Mouse (Mus musculus): Measurements from ENCODE around the gene Oas3.
A peak's percentile ranks its signal among the peaks of the same experiment; 100 is the strongest.

Oas3 gene

DNA sequence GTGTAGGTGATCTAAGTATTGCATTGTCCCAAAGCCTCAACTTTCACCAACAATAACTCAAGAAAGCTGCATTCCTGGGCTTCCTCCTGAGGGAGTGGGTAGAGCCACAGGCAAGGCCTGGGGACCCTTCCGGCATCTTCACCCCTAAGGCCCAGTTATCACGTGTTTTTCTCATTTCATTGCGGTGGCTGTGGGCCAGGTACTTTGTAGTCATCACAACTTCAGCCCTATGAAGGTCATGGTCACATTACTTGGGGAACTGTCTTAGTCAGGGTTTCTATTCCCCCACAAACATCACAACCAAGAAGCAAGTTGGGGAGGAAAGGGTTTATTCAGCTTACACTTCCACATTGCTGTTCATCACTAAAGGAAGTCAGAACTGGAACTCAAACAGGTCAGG is 24.7 kb downstream of the Oas3 start:
- DNase-seq (ENCODE audit: low read depth) = no peak

DNA sequence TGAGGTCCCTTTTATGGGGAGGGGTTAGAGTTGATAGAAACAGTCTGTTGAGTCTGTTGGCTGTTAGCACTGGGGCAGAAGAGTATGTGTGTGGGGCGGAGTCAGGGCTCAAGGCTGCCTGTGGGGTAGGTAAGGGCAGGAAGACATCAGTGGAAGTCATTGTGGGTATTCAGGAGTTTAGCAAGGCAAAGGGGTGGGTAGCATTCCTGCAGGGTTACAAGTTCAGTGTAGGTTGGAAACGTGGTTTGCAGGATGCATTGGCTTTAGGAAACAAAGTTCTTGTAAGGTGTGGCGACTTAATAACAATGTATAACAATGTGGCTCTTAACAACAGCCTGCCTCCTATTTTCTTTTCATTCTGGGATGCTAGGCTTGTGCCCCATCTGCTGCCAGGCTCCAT is 26.3 kb downstream of the Oas3 start:
- DNase-seq (ENCODE audit: low read depth) = no peak

DNA sequence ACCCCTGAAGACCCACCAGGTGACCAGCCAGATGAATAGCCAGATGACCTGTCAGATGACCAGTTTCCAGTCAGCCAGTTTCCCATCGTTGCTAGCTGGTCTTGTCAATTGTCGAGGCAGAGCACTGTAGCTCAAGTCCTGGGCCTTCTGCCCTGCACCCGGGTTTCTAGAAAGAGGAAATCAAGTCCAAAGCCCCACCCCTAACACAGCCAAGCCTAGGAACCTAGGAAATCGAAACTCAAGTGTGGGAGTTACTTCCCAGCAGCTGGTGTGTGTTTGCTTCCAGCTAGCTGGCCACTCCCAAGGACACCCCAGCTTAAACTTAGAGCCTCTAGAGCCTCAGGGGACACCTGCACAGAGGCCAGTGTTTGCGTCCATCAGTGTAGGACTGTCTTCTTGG is 27.8 kb downstream of the Oas3 start, which contains the start of gene Oas2:
Gene Oas2, minus strand, starts transcription at position 166 of the 400 bp plus-strand sequence.
- DNase-seq (ENCODE audit: low read depth) = no peak

DNA sequence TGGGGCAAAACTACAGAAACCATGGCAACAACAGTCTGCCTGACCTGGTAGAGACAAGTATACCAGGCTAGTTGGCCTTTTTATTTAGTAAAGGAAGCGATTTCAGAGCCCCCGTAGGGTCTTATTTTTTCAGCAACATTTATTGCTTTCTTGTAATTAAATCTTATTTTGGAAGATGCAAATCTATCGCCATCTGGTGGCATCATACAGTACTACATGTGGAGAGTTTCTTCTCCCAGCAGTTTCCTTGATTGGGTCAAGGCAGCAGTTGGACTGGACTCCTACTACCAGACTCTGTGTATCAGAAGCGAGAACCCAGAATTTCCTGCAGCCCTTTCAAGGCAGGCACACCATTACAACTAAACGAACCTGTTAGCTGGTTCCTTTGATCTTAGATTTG is 31.0 kb downstream of the Oas3 start:
- DNase-seq (ENCODE audit: low read depth) = peak; percentile 78

DNA sequence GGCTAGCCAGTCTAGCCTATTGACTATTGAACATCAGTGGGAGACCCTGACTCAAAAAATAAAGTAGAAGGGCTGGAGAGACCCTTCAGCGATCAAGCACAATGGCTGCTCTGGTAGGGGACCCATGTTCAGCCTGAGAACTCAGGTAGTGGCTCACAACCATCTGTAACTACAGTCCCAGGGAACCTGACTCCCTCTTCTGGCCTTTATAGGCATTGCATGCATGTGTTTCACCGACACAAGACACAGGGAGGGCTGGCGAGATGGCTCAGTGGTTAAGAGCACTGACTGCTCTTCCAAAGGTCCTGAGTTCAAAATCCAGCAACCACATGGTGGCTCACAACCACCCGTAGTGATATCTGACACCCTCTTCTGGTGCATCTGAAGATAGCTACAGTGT is 35.3 kb downstream of the Oas3 start:
- peak; percentile 51 for DNase-seq (ENCODE audit: low read depth)

DNA sequence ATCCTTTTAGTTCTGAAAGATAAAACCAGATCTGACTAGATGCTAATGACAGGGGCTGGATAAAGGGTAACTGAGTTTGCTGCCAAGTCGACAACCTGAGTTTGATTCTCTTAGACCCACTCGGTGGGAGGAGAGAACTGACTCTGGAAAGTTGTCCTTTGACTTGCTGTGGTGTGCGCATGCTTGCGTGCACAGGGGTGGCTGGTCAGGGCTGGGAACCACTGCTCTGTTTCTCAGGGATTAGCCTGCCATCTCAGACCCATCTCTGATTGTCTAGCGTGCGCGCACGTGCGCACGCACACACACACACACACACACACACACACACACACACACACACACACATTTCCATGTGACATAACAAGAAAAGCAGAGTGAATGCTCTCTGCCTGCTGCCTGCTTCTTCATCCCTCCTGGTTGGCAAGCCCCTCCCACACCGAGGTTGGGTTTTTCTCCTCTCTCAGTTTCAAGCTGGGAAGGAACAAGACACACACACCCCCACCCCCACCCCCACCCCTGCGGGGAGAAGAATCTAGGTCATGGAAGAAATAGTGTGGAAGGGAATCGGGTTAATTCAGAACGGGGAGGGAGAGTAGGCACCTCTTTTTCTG is 43.0 kb downstream of the Oas3 start:
- DNase-seq (ENCODE audit: low read depth) = no peak

DNA sequence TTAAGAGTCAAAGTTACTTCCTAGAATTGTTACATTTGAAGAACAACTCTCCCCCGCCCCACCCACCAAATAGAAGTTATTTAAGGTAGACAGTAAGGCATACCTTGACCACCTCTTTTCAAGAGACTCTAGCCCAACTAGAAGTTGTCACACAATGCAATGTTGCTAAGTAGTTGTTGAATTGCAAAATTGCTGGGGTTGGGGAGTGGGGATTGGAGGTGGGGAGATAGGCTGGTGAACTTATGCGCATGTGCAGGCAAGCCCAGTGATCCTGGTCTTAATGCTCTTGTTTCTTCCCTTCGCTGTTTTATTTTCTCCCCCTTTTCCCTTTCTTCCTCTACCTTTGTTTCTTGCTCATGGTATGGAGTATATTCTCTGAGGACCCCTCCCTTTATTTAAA is 43.8 kb downstream of the Oas3 start:
- no peak for DNase-seq (ENCODE audit: low read depth)

DNA sequence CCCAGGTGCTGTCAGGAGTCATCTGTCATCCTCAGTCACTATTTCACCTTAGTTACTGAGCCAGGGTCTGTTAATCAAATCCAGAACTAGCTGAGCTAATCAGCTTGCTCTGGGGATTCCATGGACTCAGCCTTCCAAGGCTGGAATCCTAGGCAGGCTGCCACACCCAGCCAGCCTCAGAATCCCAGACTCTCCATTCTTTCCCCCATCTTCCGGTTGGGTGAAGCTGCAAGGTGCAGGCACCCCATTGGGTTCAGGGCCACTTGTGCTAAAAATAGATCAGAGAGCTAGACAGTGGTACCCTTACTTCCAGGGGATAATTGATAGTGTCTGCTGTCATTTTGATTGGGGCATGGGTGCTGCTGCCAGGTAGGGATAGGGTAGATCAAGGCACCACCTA is 44.7 kb downstream of the Oas3 start:
- DNase-seq (ENCODE audit: low read depth) = no peak

DNA sequence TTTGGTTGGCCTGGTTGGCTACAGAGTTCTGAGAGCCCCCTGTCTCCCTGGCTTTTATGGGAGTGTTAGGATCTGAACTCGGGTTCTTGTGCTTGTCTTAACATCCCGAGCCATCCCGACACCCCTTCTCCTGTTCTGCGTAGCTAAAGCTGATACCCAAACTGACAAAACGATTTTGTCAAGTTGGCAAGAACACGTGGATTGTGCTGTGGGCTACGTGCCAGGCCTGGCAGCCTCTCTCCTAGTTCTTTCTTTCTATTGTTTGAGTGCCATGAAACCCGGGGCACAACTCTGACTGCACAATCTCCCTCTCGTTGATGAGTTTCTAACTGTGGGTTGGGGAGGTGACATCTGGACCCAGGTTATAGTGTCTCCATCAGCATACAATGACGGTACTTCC is 48.1 kb downstream of the Oas3 start:
- DNase-seq (ENCODE audit: low read depth) = no peak

DNA sequence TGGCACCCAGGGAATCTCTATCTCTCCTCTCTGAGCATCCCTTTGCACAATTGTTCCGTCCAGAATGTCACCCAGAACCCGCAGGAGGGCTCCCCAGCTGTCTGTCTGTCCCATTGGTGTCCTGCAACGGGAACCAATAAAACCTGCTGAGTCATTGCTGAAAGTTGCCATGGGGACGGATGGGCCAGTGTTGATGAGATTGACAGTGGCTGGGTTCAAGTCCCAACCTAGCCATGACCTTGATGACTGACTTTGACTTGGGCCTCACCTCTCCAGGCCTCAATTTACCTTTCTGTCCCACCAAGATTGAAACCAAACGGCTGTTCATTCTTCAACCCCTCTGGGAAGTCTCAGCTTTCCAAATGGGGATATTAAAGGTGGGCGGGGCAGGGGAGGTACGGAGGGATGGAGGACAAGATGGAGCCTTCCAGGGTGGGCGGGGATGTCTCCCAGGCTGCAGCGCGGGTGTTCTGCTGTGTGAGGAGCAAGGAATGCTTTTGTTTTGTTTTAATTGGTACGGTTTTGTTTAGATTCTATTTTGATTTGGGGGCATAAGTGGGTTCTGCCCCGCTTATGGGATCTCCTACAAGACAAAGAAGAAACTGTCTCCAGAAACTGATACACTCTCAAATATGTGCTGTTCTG is 51.5 kb downstream of the Oas3 start:
- no peak for DNase-seq (ENCODE audit: low read depth)

DNA sequence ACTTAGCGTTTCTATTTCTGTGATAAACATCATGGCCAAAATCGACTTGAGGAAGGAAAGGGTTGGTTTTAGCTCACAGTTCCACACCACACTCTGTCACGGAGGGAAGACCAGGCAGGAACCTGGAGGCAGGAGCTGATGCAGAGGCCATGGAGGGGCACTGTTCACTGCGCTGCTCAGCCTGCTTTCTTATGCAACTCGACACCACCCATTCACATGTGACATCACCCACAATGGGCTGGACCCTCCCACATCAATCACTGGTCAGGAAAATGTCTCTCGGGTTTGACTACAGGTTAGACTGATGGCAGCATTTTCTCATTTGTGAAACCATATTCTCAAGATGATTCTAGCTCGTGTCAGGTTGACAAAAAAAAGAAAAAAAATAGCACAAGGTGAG is 56.5 kb downstream of the Oas3 start:
- no peak for DNase-seq (ENCODE audit: low read depth)

DNA sequence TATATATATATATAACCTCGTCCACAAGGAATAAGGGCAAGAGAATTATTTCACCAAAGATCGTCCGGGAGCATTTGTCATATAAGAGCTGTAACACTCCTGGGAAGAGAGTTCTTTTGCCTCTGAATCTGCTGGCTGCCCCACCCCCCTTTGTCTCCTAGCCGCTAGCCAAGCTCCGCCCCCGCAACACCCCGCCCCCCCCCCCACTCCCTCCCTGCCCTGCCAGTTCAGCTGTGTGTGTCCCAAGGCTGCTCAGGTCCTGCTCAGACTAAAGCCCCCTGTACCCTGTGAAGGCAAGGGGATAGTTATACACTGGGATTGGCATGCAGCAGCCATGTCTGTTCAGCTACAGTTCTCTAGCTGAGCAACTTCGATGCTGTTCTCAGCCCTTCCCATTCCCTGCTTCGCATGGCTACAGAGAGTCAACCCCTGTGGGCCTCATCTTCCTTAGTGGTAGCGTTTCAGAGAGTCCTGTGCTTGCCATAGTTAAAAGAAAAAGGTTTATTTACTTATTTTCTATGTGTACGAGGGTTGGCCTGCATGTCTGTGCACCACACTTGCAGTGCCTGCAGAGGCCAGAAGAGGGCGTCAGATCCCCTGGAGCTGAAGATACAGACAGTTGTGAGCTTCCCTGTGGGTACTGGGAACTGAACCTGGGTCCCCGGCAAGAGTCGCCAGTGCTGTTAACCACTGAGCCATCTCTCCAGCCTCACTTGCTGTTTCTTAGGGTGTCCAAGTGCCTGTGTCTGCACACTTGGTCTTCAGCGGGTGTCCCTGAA is 58.7 kb downstream of the Oas3 start:
- no peak for DNase-seq (ENCODE audit: low read depth)

DNA sequence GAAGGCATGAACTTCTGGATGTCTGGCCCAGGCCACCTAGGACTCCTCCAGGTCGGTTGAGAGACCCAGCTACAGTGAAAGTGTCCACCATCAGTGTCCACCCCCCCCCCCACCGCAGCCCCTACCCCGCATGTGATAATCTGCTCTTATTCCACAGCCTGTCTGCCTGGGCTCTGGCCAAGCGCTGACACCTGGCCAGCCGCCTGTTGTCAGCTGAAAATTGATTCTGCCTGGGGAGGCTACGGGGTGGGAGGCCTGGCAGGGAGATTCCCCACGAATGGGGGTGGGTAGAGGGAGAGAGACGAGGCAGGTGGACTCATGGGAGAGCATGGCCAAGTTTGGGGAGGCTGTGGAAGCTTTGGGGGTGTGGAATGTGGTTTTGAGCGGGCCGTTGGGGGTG is 60.3 kb downstream of the Oas3 start:
- no peak for DNase-seq (ENCODE audit: low read depth)

DNA sequence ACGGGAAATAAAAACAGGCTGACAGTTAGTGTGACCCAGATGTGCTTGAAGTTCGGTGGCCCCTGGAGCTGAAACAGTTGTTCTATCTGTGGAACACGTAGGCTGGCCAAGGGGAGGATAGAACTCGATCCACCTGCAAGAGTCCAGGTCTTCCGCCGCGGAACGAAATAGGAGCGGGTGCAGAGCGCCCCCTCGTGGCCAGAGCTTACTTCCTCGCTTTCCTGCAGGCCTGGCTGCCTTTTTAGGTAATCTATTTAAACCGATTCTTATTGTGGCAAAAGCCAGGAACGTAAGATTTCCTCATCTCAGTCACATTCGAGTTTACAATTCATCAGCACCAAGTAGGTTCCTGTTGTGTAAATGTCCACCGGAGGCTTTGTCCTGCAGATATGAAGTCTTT is 63.1 kb downstream of the Oas3 start:
- peak; percentile 68 for DNase-seq (ENCODE audit: low read depth)

DNA sequence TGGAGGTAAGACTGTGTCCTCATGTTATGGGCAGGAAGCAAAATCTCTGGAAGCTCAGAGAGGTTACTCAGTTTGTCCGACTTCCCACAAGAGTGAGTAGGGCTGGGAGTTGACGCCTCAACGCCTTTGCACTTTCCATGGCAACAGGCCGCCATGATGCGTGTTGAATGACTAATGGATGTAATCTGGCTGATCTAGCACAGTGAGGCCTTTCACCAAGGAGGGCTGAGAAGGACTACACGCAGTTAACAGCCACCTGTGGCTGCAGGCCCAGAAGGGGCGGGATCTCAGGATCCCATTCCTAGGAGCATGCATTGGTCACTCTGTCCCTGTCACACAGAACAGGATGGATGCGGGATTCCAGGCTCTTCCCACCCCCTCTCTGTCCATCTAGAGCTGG is 64.7 kb downstream of the Oas3 start:
- no peak for DNase-seq (ENCODE audit: low read depth)

DNA sequence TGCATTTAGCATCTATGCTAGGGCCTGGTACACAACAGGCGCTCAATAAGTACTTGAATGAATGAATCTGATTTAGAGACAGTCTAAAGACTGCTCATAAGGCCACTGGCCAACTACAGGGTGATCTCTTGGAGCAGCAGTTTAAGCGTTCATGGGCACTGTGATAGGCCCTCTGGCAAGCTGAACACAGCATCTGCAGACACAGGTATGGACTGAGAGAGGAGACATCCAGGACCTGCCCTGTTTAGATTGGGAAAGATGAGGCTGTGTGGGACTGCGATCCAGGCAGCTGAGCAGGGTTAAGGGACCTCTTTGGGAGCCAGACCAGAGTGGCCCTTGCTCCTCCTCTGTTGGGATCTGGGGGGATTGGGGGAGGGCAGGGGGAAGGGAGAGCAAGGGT is 65.6 kb downstream of the Oas3 start, which contains the start of gene Dtx1:
Gene Dtx1, minus strand, starts transcription at position 101 of the 400 bp plus-strand sequence.
- DNase-seq (ENCODE audit: low read depth) = no peak

DNA sequence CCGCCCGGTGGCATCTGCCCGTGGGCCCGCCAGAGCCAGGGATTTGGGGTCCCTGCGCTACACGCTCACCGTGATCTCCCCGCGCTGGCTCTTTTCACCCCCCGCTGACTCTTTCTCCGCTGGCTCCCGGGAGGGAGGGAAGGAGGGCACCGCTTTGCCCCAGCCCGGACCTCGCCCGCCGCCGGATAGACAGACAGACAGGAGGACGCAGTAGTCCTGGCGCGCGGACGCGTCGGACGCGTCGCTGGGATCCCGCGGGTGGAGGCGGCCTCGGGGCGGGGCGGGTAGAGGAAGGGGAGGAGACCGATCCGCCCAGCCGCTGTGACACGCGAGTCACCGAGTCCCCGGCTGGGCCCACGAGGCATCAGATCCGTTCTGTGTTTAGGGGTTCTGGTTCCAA is 66.0 kb downstream of the Oas3 start:
- no peak for DNase-seq (ENCODE audit: low read depth)

DNA sequence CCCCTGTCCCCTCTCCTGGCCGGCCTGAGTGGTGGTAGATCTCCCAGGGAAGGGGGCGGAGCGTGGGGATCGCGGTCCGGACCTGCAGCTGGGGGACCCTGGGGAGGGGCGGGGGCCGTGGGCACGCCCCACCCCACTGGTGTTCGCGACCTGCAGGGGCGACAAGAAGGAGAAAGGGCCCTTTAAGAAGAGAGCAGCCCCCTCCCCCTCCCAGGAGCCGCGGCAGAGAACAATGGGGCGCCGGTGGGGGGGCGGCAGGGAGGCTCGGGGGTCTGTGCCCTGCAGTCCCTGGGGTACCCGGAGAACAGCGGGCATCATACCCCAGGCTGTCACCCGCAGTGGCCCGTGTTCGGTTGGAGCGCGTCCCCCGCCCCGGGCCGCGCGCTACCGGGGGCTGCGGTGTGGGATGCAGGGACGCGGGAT is 66.6 kb downstream of the Oas3 start:
- no peak for DNase-seq (ENCODE audit: low read depth)

DNA sequence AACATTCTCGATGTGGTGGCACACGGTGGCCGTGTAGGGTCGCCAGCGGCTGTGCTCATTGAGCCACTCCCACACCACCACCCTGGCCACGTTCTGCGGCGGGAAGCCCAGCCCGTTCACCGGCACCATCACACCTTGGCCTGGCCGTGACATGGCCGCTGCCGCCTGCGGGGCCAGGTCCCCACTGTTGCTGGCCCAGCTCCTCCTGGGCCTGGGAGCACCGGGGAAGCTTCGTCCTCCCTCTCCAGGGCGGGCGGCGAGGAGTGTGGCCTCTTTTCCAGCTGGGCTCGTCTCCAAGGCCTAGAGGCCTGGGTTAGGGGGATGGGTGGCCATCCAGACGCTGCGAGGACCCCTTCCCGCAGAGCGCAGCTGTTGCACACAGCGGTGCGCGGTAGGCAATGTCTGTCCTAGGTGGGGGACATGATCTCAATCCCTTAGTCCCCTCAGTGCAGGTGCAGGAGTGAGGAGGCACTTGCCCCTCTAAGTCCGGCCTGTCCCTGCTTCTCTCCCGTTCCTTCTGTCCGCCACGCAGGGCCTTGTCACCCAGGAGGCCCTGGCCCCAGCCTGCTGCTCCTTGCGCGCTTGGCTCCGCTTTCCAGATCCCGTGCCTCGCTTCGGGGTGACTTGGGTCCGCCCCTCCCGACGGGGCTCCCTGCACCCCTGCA is 67.2 kb downstream of the Oas3 start:
- DNase-seq (ENCODE audit: low read depth) = no peak

DNA sequence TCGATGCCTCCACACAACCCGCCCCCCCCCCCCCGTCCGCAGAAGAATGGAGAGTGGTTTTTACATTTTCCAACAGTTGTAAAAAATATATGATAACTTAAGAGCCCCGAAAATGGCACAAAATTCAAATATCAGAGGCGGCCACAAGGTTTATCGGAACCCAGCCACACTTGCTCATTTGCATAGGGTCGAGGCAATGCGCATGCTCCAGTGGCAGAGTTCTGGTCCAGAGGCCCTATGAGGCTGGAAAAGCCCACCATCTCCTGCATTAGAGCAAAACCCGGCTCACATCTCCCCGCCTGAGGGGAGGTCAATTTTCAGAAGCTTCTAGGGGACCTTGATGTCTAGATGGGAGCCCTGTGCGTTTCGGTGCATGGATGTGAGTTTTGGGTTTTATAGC is 70.5 kb downstream of the Oas3 start:
- no peak for DNase-seq (ENCODE audit: low read depth)

DNA sequence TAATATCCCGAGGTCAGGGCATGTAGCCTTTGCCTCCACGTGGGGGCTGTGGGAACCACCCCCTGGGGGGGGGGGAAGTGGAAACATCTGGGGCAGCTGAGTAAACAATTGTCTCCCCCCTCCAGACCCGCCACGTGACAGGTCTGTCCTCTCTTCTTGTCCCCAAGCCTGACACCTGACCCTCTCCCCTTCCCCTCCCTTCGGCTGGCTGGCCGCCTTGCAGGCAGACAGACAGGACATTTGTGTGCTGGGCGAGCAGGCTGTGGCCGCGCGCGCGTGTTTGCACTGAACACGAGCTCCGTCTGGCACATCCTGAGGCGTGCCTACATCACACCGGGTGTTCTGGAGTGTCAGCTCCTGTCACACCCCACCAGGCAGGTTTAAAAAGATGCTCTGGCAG is 70.9 kb downstream of the Oas3 start:
- no peak for DNase-seq (ENCODE audit: low read depth)

DNA sequence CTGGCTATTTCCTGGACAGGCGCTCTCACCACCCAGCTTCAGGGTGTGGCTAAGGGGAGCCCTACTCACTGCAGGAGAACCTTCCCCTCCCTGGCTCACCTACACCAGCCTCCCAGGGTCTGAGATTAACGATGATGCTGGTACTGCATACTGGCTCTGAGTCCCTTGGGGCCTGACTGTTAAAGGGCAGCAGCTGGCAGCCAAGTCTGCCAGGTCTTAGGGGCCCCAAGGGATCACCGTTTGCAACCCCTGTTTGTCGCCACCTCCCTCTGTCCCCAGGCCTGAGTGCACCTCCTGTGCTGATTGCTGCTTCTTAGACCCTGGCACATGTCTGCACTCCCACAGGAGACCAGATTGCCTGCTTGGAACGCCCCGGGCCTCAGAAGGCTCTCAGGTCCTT is 73.0 kb downstream of the Oas3 start:
- no peak for DNase-seq (ENCODE audit: low read depth)

DNA sequence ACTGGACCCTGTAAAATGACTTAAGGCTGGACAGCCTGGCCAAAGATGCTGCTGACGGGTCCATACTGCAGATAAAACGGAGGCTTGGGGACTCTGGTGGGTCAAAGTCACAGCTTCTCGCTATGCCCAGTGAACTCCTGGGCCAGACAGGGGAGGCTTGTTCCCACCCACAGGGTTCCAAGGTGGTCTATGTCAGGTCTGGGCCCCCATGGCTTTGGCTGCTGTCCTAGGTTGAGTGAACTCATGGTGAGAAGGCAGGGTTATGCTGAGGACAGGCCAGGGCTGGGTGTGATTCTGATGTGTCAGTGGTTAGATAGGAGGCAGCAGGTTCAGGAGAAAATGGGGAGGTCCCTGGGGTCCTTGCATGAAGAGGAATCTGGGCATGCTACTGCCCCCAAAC is 73.8 kb downstream of the Oas3 start:
- DNase-seq (ENCODE audit: low read depth) = no peak
